Mouse (Mus musculus): ENCODE measurements around the gene Wdtc1.

The Wdtc1 gene

GRCm38 (mm10) chr4:133375812-133376577 lies 22.7 kb upstream of the Wdtc1 start:
- no peak for DNase-seq (ENCODE audit: low spot score)

GRCm38 (mm10) chr4:133374011-133374410 lies 20.7 kb upstream of the Wdtc1 start:
- DNase-seq (ENCODE audit: low spot score): no peak

GRCm38 (mm10) chr4:133372278-133372665 lies 19.0 kb upstream of the Wdtc1 start:
- no peak for DNase-seq (ENCODE audit: low spot score)

GRCm38 (mm10) chr4:133371621-133372277 lies 18.5 kb upstream of the Wdtc1 start:
- no peak for DNase-seq (ENCODE audit: low spot score)

- no peak for DNase-seq (ENCODE audit: low spot score)
Measured at GRCm38 (mm10) chr4:133370298-133371274, 17.3 kb upstream of the Wdtc1 start.

GRCm38 (mm10) chr4:133369553-133370297 lies 16.4 kb upstream of the Wdtc1 start, which contains the start of gene Slc9a1:
TSS of gene Slc9a1 (plus strand) at chr4:133369706.
- peak; percentile 91 for DNase-seq (ENCODE audit: low spot score)

- DNase-seq (ENCODE audit: low spot score): no peak
Measured at GRCm38 (mm10) chr4:133354641-133355040, 1.4 kb upstream of the Wdtc1 start.

- DNase-seq (ENCODE audit: low spot score): no peak
Measured at GRCm38 (mm10) chr4:133352797-133353196, 484 bp downstream of the Wdtc1 start.

- no peak for DNase-seq (ENCODE audit: low spot score)
Measured at GRCm38 (mm10) chr4:133348051-133348775, 5.1 kb downstream of the Wdtc1 start.

GRCm38 (mm10) chr4:133347624-133348023 lies 5.7 kb downstream of the Wdtc1 start:
- DNase-seq (ENCODE audit: low spot score): no peak

GRCm38 (mm10) chr4:133346577-133346976 lies 6.7 kb downstream of the Wdtc1 start:
- no peak for DNase-seq (ENCODE audit: low spot score)

- DNase-seq (ENCODE audit: low spot score): no peak
Measured at GRCm38 (mm10) chr4:133345702-133346101, 7.6 kb downstream of the Wdtc1 start.

- DNase-seq (ENCODE audit: low spot score): peak; percentile 27
Measured at GRCm38 (mm10) chr4:133344112-133344511, 9.2 kb downstream of the Wdtc1 start.

GRCm38 (mm10) chr4:133340217-133340616 lies 13.1 kb downstream of the Wdtc1 start:
- DNase-seq (ENCODE audit: low spot score): no peak

- peak; percentile 81 for DNase-seq (ENCODE audit: low spot score)
Measured at GRCm38 (mm10) chr4:133339148-133339749, 14.0 kb downstream of the Wdtc1 start.

GRCm38 (mm10) chr4:133338521-133339095 lies 14.7 kb downstream of the Wdtc1 start:
- DNase-seq (ENCODE audit: low spot score): peak; percentile 31

GRCm38 (mm10) chr4:133337833-133338520 lies 15.3 kb downstream of the Wdtc1 start:
- peak; percentile 29 for DNase-seq (ENCODE audit: low spot score)

- no peak for DNase-seq (ENCODE audit: low spot score)
Measured at GRCm38 (mm10) chr4:133333306-133333705, 20.0 kb downstream of the Wdtc1 start.

- DNase-seq (ENCODE audit: low spot score): no peak
Measured at GRCm38 (mm10) chr4:133330296-133330695, 23.0 kb downstream of the Wdtc1 start.
